Mouse (Mus musculus): ENCODE measurements around the gene Mroh7. TPM values are rescaled to one million over a fixed set of nuclear protein-coding genes. Genes with fewer than 3 reads are reported as not detected.
A peak's percentile ranks its signal among the peaks of the same experiment; 100 is the strongest.

Mroh7 gene
- polyA plus RNA-seq, 1 experiment from 2014 or later: 0.14 TPM

DNA sequence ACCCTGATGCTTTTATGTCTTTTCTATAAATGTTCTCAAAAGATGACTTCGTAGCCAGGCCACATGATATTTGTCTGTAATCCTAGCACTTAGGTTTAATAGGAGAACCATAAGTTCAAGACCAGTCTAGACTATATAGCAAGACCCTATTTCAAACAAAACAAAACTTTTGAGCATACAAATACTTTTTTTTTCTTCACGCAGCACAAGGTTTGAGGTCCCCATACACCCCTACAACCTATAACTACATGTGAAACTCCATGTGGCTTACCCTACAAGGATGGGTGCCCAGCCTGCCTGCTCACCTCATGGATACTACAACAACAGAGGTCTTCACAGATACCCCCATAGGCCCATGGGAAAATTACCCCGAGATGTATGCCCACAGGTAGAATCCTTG is 51.6 kb downstream of the Mroh7 start:
- peak overlapping the region; percentile 36; the same call in 1 of the 2 replicates for H3K4me2 ChIP-seq (ENCODE audit: low read depth, low read length)
- H3K4me3 ChIP-seq (replicated peaks; ENCODE audit: low read length): peak overlapping the region; percentile 80
- H3K27me3 ChIP-seq (ENCODE audit: control insufficient read depth, insufficient read depth, low read length): no peaks in the 10 kb centered on the region
- ATAC-seq (ENCODE audit: insufficient read depth, low FRiP score): 0 out of 2 replicates have a peak, but pooled peaks have one; percentile 2
- no peaks in the 10 kb centered on the region for H3K9me3 ChIP-seq (replicated peaks; ENCODE audit: control insufficient read depth, low read length)
- no peak overlapping the region for H3K9ac ChIP-seq (ENCODE audit: low read length)
- peaks cover 2% of the 10 kb centered on the region; the same call in 1 of the 2 replicates for H3K36me3 ChIP-seq (ENCODE audit: control insufficient read depth, insufficient read depth, low read length)
- 39% methylated on average over 3 of the region's 3 CpGs for WGBS
- no peak overlapping the region for H3K27ac ChIP-seq (ENCODE audit: low read length)
- H3K4me1 ChIP-seq (ENCODE audit: control insufficient read depth, insufficient read depth, low read length): peaks cover 5% of the 10 kb centered on the region; the same call in 1 of the 2 replicates

DNA sequence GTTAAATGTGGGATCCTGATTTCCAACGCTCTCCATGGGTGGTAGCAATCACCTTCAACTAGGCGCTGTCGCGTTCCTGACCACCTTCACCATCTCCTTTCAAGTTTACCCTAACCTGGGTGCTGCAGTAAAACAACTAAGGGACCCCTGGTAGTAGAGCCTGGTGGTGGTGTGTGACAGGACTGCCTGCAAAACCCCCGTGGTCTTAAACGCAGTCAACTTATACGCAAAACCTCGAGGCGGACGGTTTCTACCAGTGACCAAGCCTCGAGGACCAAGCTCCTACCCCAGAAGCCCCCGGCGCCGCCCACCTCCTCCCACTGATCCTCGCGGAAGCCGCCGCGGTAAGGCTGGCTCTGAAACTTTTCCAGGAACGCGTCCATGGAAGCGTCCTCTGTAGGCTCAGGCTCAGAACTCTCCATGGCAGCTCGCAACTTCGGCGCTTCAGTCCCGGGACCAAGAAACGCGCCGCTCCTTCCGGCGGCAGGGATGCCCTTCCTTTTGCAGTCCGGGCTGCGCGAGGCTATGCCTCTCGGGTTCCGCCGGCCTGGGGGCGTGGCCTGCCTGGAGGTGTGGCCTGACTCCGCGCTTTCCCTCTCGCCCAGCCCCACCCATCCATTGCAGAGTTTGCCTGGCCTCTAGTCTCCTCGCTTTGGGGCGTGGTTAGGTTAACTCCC is 52.1 kb downstream of the Mroh7 start, which contains the start of gene Ttc4:
Ttc4 (minus strand) TSS at position 503 of the 677 bp plus-strand sequence.
- Histone ChIP-seq H3K36me3 (ENCODE audit: control insufficient read depth, insufficient read depth, low read length) (peaks cover 3% of the 10 kb centered on the region; the same call in 1 of the 2 replicates), H3K9ac (ENCODE audit: low read length) (peak within 1 kb of the TSS; percentile 93), H3K4me1 (ENCODE audit: control insufficient read depth, insufficient read depth, low read length) (peaks cover 5% of the 10 kb centered on the region; the same call in 1 of the 2 replicates), H3K4me2 (ENCODE audit: low read depth, low read length) (peak within 1 kb of the TSS; percentile 55), H3K9me3 (replicated peaks; ENCODE audit: control insufficient read depth, low read length) (no peaks in the 10 kb centered on the region), H3K27ac (ENCODE audit: low read length) (peak within 1 kb of the TSS; percentile 56; the same call in 1 of the 2 replicates), H3K27me3 (ENCODE audit: control insufficient read depth, insufficient read depth, low read length) (no peaks in the 10 kb centered on the region), H3K4me3 (replicated peaks; ENCODE audit: low read length) (peak within 1 kb of the TSS; percentile 80)
- WGBS: under 1% methylated on average over 43 of the region's 43 CpGs
- peak; percentile 99 for ATAC-seq (ENCODE audit: insufficient read depth, low FRiP score)

DNA sequence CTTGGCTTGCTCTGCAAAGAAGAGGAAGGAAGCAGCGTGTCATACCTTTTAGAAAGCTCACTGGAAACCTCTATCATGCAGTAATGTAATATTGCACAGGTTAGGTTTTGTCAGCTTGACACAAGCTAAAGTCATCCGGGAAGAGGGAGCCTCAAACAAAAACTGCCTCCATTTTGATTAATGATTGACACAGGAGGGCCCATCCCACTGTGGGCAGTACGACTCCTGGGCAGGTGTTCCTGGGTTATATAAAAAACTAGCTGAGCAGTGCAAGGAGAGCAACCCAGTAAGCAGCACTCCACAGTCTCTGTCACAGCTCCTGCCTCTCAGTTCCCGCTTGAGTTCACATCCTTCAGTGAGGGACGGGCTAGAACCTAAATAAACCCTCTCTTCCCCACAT is 54.0 kb downstream of the Mroh7 start:
- Histone ChIP-seq H3K27ac (ENCODE audit: low read length) (no peak overlapping the region), H3K4me2 (ENCODE audit: low read depth, low read length) (no peak overlapping the region), H3K36me3 (ENCODE audit: control insufficient read depth, insufficient read depth, low read length) (peaks cover 7% of the 10 kb centered on the region; the same call in 1 of the 2 replicates), H3K27me3 (ENCODE audit: control insufficient read depth, insufficient read depth, low read length) (no peaks in the 10 kb centered on the region), H3K9me3 (replicated peaks; ENCODE audit: control insufficient read depth, low read length) (no peaks in the 10 kb centered on the region), H3K9ac (ENCODE audit: low read length) (no peak overlapping the region), H3K4me1 (ENCODE audit: control insufficient read depth, insufficient read depth, low read length) (peaks cover 5% of the 10 kb centered on the region; the same call in 1 of the 2 replicates), H3K4me3 (replicated peaks; ENCODE audit: low read length) (no peak overlapping the region)
- 77% methylated on average over 5 of the region's 5 CpGs for WGBS
- no peak for ATAC-seq (ENCODE audit: insufficient read depth, low FRiP score)

DNA sequence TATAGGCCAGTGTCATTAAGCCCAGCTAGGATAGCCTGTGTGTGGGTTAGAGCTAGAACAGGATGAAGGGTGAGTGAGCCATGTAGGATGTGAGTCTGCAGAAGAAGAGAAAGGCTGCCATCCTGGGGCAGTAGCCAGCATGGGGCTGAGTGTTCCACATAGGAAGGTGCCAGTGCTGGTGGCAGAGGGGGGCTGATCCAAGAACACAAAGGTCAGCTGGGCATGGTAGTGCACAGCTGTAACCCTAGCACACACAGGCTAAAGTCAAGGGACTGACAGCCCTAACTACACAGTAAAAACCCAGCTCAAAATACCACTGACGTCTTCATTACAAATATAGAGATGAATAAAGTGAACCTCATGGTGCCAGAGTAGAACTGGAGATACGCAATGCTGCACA is 64.2 kb downstream of the Mroh7 start:
- Histone ChIP-seq H3K27ac (ENCODE audit: low read length) (no peak overlapping the region), H3K4me1 (ENCODE audit: control insufficient read depth, insufficient read depth, low read length) (no peaks in the 10 kb centered on the region), H3K27me3 (ENCODE audit: control insufficient read depth, insufficient read depth, low read length) (no peaks in the 10 kb centered on the region), H3K9me3 (replicated peaks; ENCODE audit: control insufficient read depth, low read length) (no peaks in the 10 kb centered on the region), H3K36me3 (ENCODE audit: control insufficient read depth, insufficient read depth, low read length) (peaks cover 41% of the 10 kb centered on the region), H3K9ac (ENCODE audit: low read length) (no peak overlapping the region), H3K4me2 (ENCODE audit: low read depth, low read length) (no peak overlapping the region), H3K4me3 (replicated peaks; ENCODE audit: low read length) (no peak overlapping the region)
- 95% methylated on average over 2 of the region's 2 CpGs for WGBS
- ATAC-seq (ENCODE audit: insufficient read depth, low FRiP score): no peak; the same call in 1 of the 2 replicates

DNA sequence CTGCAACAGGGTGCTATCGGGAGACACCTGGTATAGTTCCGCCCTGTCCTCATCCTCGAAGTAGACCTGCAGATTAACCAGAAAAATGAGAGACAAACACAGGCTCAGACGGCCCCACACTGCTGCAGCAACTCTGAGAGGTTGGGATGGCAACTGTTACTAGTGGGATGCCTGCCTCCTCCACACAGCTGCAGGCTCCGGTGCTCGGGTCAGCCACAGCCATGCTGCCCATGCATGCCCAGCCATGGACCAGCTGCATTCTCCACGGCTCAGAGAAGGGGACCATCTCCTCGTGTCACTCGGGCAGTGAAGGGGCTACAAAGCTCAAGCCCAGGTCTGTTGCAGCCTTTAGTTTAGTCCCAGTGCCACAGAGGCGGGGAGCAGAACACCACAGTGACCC is 65.1 kb downstream of the Mroh7 start:
- H3K9me3 ChIP-seq (replicated peaks; ENCODE audit: control insufficient read depth, low read length): no peaks in the 10 kb centered on the region
- WGBS: 90% methylated on average over 10 of the region's 10 CpGs
- no peak for ATAC-seq (ENCODE audit: insufficient read depth, low FRiP score)
- no peaks in the 10 kb centered on the region for H3K4me1 ChIP-seq (ENCODE audit: control insufficient read depth, insufficient read depth, low read length)
- H3K9ac ChIP-seq (ENCODE audit: low read length): no peak overlapping the region
- H3K4me2 ChIP-seq (ENCODE audit: low read depth, low read length): no peak overlapping the region
- no peaks in the 10 kb centered on the region for H3K27me3 ChIP-seq (ENCODE audit: control insufficient read depth, insufficient read depth, low read length)
- H3K4me3 ChIP-seq (replicated peaks; ENCODE audit: low read length): no peak overlapping the region
- no peak overlapping the region for H3K27ac ChIP-seq (ENCODE audit: low read length)
- H3K36me3 ChIP-seq (ENCODE audit: control insufficient read depth, insufficient read depth, low read length): peaks cover 39% of the 10 kb centered on the region

DNA sequence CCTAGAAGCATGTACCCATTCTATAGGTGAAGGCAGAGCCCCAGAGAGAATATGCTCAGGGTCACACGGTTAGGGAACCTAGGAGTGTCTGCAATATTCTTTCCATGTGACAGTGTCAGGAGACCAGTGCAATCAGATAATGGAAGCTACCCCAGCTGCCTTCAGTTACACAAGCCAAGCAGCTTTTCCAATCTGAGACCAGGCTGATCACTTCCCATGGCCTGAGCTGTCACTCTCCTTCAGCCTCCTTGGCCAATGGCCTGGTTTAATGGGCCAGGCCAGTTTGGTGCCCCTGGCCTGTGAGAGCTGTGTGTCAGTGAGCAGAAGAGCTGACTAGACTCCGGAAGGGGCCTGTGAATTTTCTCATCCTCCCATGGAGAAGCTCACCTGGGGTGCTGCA is 65.5 kb downstream of the Mroh7 start:
- no peak for ATAC-seq (ENCODE audit: insufficient read depth, low FRiP score)
- Histone ChIP-seq H3K4me3 (replicated peaks; ENCODE audit: low read length) (no peak overlapping the region), H3K27me3 (ENCODE audit: control insufficient read depth, insufficient read depth, low read length) (no peaks in the 10 kb centered on the region), H3K36me3 (ENCODE audit: control insufficient read depth, insufficient read depth, low read length) (peaks cover 37% of the 10 kb centered on the region), H3K9ac (ENCODE audit: low read length) (no peak overlapping the region), H3K27ac (ENCODE audit: low read length) (no peak overlapping the region), H3K4me1 (ENCODE audit: control insufficient read depth, insufficient read depth, low read length) (no peaks in the 10 kb centered on the region), H3K4me2 (ENCODE audit: low read depth, low read length) (no peak overlapping the region), H3K9me3 (replicated peaks; ENCODE audit: control insufficient read depth, low read length) (no peaks in the 10 kb centered on the region)
- 95% methylated on average over 2 of the region's 2 CpGs for WGBS

DNA sequence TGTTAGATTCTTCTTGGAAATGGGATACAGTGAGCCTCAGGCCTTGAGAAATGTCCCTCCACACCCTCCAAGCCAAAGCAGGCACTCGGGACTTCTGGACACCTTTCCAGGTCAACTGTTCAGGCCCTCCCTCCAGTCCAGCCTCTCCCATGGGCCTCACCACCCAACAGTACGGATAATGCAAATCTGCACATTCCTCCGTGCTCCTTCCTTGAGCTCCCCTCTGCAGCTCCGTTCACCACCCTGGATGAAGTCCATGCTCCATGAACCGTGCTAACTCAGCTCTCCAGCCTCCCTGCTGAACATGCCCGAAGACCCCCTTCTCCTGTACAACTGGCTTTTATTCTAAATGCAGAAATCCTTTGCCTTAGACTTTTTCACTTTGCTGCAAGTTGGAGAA is 66.0 kb downstream of the Mroh7 start:
- Histone ChIP-seq H3K27ac (ENCODE audit: low read length) (no peak overlapping the region), H3K9ac (ENCODE audit: low read length) (no peak overlapping the region), H3K27me3 (ENCODE audit: control insufficient read depth, insufficient read depth, low read length) (no peaks in the 10 kb centered on the region), H3K4me1 (ENCODE audit: control insufficient read depth, insufficient read depth, low read length) (no peaks in the 10 kb centered on the region), H3K9me3 (replicated peaks; ENCODE audit: control insufficient read depth, low read length) (no peaks in the 10 kb centered on the region), H3K36me3 (ENCODE audit: control insufficient read depth, insufficient read depth, low read length) (peaks cover 31% of the 10 kb centered on the region), H3K4me2 (ENCODE audit: low read depth, low read length) (no peak overlapping the region), H3K4me3 (replicated peaks; ENCODE audit: low read length) (no peak overlapping the region)
- ATAC-seq (ENCODE audit: insufficient read depth, low FRiP score): no peak
- WGBS: 92% methylated on average over 6 of the region's 6 CpGs

DNA sequence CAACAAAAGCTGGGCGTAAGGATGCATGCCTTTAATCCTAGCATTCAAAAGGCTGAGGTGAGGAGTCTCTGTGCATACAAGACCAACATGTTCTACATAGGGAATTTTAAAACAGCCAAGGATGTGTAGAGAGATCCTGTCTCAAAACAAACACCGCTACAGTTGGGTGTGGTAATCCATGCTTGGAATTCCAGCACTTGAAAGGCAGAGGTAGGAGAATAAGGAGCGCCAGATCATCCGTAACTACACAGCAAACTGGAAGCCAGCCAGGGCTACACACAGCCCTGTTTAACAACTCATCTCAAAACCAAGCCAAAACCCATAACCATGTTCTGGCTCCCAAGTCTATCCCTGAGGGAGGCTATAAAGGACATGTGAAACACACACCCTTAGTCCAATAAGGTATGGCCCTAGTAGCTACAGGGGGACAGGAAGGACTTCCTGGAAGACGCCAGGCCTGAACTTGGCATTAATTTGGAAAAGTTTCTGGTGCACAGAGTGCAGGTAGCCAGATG is 66.7 kb downstream of the Mroh7 start:
- no peak for ATAC-seq (ENCODE audit: insufficient read depth, low FRiP score)
- Histone ChIP-seq H3K27ac (ENCODE audit: low read length) (no peak overlapping the region), H3K4me2 (ENCODE audit: low read depth, low read length) (no peak overlapping the region), H3K36me3 (ENCODE audit: control insufficient read depth, insufficient read depth, low read length) (peaks cover 29% of the 10 kb centered on the region), H3K4me1 (ENCODE audit: control insufficient read depth, insufficient read depth, low read length) (no peaks in the 10 kb centered on the region), H3K27me3 (ENCODE audit: control insufficient read depth, insufficient read depth, low read length) (no peaks in the 10 kb centered on the region), H3K9me3 (replicated peaks; ENCODE audit: control insufficient read depth, low read length) (no peaks in the 10 kb centered on the region), H3K4me3 (replicated peaks; ENCODE audit: low read length) (no peak overlapping the region), H3K9ac (ENCODE audit: low read length) (no peak overlapping the region)
- WGBS: 82% methylated on average over 5 of the region's 5 CpGs

DNA sequence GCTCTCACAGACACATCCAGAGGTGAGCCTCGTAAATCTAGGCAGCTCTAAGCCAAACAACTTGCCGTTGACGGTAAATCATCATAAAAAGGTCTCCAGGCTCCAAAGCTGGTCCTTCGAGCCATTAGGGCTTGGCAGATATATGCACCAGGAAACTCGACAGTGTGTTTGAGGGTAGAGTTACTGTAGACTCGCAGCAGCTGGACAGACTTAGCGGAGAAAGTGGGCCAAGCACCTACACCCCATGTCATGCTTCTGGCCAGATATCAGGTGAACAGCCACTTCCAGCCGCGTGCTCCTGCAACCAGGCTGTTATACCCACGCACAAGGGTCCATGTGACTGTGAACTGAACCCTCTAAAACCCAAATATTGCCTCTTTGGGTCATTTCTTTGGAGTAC is 75.0 kb downstream of the Mroh7 start:
- 84% methylated on average over 10 of the region's 10 CpGs for WGBS
- Histone ChIP-seq H3K4me1 (ENCODE audit: control insufficient read depth, insufficient read depth, low read length) (peaks cover 7% of the 10 kb centered on the region; the same call in 1 of the 2 replicates), H3K9ac (ENCODE audit: low read length) (no peak overlapping the region), H3K27ac (ENCODE audit: low read length) (no peak overlapping the region), H3K27me3 (ENCODE audit: control insufficient read depth, insufficient read depth, low read length) (no peaks in the 10 kb centered on the region), H3K4me3 (replicated peaks; ENCODE audit: low read length) (no peak overlapping the region), H3K4me2 (ENCODE audit: low read depth, low read length) (no peak overlapping the region), H3K9me3 (replicated peaks; ENCODE audit: control insufficient read depth, low read length) (no peaks in the 10 kb centered on the region), H3K36me3 (ENCODE audit: control insufficient read depth, insufficient read depth, low read length) (no peaks in the 10 kb centered on the region; the same call in 1 of the 2 replicates)
- ATAC-seq (ENCODE audit: insufficient read depth, low FRiP score): no peak

Data from stomach, embryonic 16.5 days (tissue).